Mouse (Mus musculus) adrenal gland, postnatal 0 days (tissue): Measurements from ENCODE around the gene Rnase9. TPM values are rescaled to one million over a fixed set of nuclear protein-coding genes. Genes with fewer than 3 reads are reported as not detected.

ENCODE experiments used
- polyA plus RNA-seq: library from polyadenylated mRNA; unstranded; fragments of >200 nt; fragmentation: Nextera tagmentation; extraction: Ambion mirVana; gene quantifications from 2 replicates; pipeline ENCODE4 v1.2.1, GENCODE M21; 2015

The Rnase9 gene
- polyA plus RNA-seq, result not detected in 2 replicates

DNA sequence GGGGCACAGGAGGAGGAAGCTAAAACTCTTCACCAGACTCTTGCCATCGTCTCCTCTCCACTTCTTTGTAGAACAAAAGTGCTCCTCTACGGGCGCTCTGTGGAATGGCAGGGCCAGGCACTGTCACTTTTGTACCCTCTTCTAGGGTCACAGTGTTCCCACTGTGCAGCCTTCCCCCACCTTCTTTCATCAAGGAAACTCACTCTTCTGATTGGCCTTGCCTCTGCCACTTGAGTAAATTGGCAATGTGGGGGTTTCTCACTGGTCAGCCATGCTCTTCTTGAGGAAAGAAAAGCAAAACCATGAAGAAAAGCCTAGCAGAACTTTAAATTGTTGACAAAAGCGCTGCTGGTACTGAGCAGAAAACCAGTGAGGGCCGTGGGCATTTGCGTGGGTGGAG is at the start of gene Rnase9:
Gene Rnase9 (minus strand): TSS at position 101 of the 400 bp plus-strand sequence.

GRCm38 (mm10) chr14:51074335-51074734 is 32.7 kb upstream of the Rnase9 start, which contains the start of gene Olfr750:
Gene Olfr750 (minus strand): TSS chr14:51074435.

GRCm38 (mm10) chr14:51057401-51057831 is 15.7 kb upstream of the Rnase9 start, which contains the start of gene Rnase12:
Gene Rnase12 (minus strand): TSS chr14:51057661.

DNA sequence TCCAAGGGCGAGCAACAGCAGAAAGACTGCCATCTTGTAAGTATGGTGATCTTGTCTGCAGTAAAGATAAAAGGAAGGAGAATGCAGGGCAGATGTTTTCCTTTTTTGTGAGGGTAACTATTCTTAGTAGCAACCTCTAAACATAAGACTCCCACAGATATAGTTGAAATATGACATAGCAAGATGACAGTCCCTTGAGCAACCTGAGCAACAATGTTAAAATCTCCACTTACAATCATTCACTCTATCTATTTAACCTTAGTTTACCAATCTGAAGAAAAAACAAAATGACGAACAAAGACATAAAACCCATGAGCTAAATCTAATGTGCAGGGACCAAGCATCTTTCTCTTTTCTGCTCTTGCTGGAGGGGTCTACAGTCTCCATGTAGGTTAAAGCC is 8.4 kb upstream of the Rnase9 start, which contains the start of gene Rnase11:
Gene Rnase11 (minus strand): TSS at position 101 of the 400 bp plus-strand sequence.

GRCm38 (mm10) chr14:51007152-51007801 is 34.4 kb downstream of the Rnase9 start, which contains the start of gene Rnase10:
Gene Rnase10 (plus strand): TSS chr14:51007751.

Other genes with a start within 250 kb of the Rnase9 start
- gene Ccnb1ip1, start 234.1 kb downstream of the Rnase9 start, polyA plus RNA-seq, result 0.08 TPM in 1 of 2 replicates, not detected in the other
- gene Parp2, start 234.0 kb downstream of the Rnase9 start, polyA plus RNA-seq, result 33.6 and 39.5 TPM in 2 replicates
- 9.4 and 9.5 TPM in 2 replicates for gene Tep1, start 171.3 kb downstream of the Rnase9 start, polyA plus RNA-seq
- 0.36 and 0.57 TPM in 2 replicates for gene Klhl33, start 144.4 kb downstream of the Rnase9 start, polyA plus RNA-seq
- gene Osgep, start 117.0 kb downstream of the Rnase9 start, polyA plus RNA-seq, result 84.0 and 97.5 TPM in 2 replicates
- 143 and 189 TPM in 2 replicates for gene Apex1, start 116.9 kb downstream of the Rnase9 start, polyA plus RNA-seq
- 42.4 and 54.4 TPM in 2 replicates for gene Pip4p1, start 111.0 kb downstream of the Rnase9 start, polyA plus RNA-seq
- 71.4 and 77.7 TPM in 2 replicates for gene Pnp, start 110.8 kb downstream of the Rnase9 start, polyA plus RNA-seq
- not detected in 2 replicates for gene Gm49342, start 97.4 kb downstream of the Rnase9 start, polyA plus RNA-seq
- gene Pnp2, start 85.9 kb downstream of the Rnase9 start, polyA plus RNA-seq, result 2.2 and 2.8 TPM in 2 replicates
- 0.25 TPM in 1 of 2 replicates, not detected in the other for gene Rnase10, start 34.1 kb downstream of the Rnase9 start, polyA plus RNA-seq
- gene Rnase11, start 8.3 kb upstream of the Rnase9 start, polyA plus RNA-seq, result not detected in 2 replicates
- 1.4 and 1.9 TPM in 2 replicates for gene Rnase12, start 15.8 kb upstream of the Rnase9 start, polyA plus RNA-seq
- gene Olfr750, start 32.6 kb upstream of the Rnase9 start, polyA plus RNA-seq, result 0.03 and 0.05 TPM in 2 replicates
- 122 and 245 TPM in 2 replicates for gene Rnase4, start 49.2 kb upstream of the Rnase9 start, polyA plus RNA-seq
- gene Ang, start 49.3 kb upstream of the Rnase9 start, polyA plus RNA-seq, result 14.8 and 20.1 TPM in 2 replicates
- 0.08 TPM in 1 of 2 replicates, not detected in the other for gene Eddm3b, start 72.6 kb upstream of the Rnase9 start, polyA plus RNA-seq
- gene Rnase6, start 82.0 kb upstream of the Rnase9 start, polyA plus RNA-seq, result 0.99 and 1.6 TPM in 2 replicates
- gene Rnase1, start 104.9 kb upstream of the Rnase9 start, polyA plus RNA-seq, result 2.3 and 3.7 TPM in 2 replicates
- not detected in 2 replicates for gene Rnase2b, start 120.4 kb upstream of the Rnase9 start, polyA plus RNA-seq
- not detected in 2 replicates for gene Ang2, start 157.3 kb upstream of the Rnase9 start, polyA plus RNA-seq
- not detected in 2 replicates for gene Ear14, start 161.5 kb upstream of the Rnase9 start, polyA plus RNA-seq
- not detected in 2 replicates for gene Rnase2a, start 214.2 kb upstream of the Rnase9 start, polyA plus RNA-seq